Mouse (Mus musculus) G1E (cell line): ENCODE measurements around the gene Cd3eap.

ENCODE experiments used
- CTCF ChIP-seq: IDR thresholded peaks from 2 replicates; pipeline ENCODE4 v1.5.1; 2012; ENCODE audit warnings: low read depth, low read length, inconsistent platforms, mixed read lengths
- GATA1 ChIP-seq: IDR thresholded peaks from 2 replicates; pipeline ENCODE4 v1.6.1; 2012; ENCODE audit warnings: borderline replicate concordance, low read length, inconsistent platforms, mixed read lengths
- TAL1 ChIP-seq: conservative IDR thresholded peaks from 2 replicates; pipeline ENCODE4 v1.6.1; 2012; ENCODE audit warnings: low read depth, low read length, inconsistent platforms, mixed read lengths

- no peak for TF ChIP-seq CTCF
- no peak for TF ChIP-seq GATA1
- TF ChIP-seq TAL1 = no peak
Observed at GRCm38 (mm10) chr7:19359299-19359891, at the start of gene Cd3eap, which contains the start of gene Ppp1r13l.
